Mouse (Mus musculus) erythroblast, embryonic 14.5 days (primary cell): ENCODE data around the gene Aldh16a1. TPM values are rescaled to one million over a fixed set of nuclear protein-coding genes. Genes with fewer than 3 reads are reported as not detected.
"Not testable (repeated sequence)": the region's sequence is repeated elsewhere in the genome, so short reads cannot be mapped to it uniquely, and the experiment has no call there.

Experiments
- H3K27me3 ChIP-seq: 2 replicates; pipeline ENCODE4 v1.6.1; 2012; ENCODE audit warnings: inconsistent platforms; ENCODE audit not compliant: control insufficient read depth
- H3K36me3 ChIP-seq: 2 replicates; pipeline ENCODE4 v1.6.1; 2012; ENCODE audit warnings: mild to moderate bottlenecking, inconsistent platforms; ENCODE audit not compliant: control insufficient read depth
- H3K4me1 ChIP-seq: 2 replicates; pipeline ENCODE4 v1.6.1; 2012; ENCODE audit warnings: inconsistent platforms; ENCODE audit not compliant: control insufficient read depth
- H3K4me3 ChIP-seq: replicated peaks from 2 replicates; pipeline ENCODE3; 2012; ENCODE audit warnings: moderate library complexity, mild to moderate bottlenecking, inconsistent platforms
- H3K9me3 ChIP-seq: 2 replicates; pipeline ENCODE4 v1.6.1; 2012; ENCODE audit warnings: low read length, inconsistent platforms, mixed read lengths; ENCODE audit not compliant: control insufficient read depth
- GATA1 ChIP-seq: IDR thresholded peaks from 2 replicates; pipeline ENCODE4 v1.6.1; 2012; ENCODE audit warnings: low read length, inconsistent platforms, mixed read lengths
- TAL1 ChIP-seq: IDR thresholded peaks from 3 replicates; pipeline ENCODE4 v1.6.1; 2012; ENCODE audit warnings: low read length, inconsistent platforms, mixed read lengths
- polyA plus RNA-seq: library from polyadenylated mRNA; stranded (reverse); fragments of >175 nt; gene quantifications from 2 replicates; pipeline ENCODE4 v1.2.3, GENCODE M21; 2012

Aldh16a1 gene
- polyA plus RNA-seq, 1 experiment = 16.3 TPM

DNA sequence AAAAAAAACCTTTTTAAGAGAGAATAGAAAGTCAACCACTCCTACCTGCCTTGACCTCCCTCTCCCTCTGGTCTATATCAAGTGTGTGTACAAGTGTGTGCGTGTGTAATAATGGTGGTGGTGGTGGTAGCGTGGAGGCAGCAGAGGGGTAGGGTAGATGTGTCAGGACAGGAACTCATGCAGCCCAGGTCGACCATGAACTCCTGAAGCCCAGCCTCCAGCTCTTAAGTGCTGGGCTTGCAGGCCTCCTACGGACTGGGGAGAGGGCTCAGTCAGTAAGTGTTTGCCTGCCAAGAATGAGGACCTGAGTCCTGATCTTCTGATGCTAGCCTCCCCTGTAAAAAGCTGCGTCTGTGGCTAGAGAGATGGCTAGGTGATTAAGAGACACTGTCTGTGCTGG is 49.4 kb downstream of the Aldh16a1 start:
- no peaks in the 10 kb centered on the region for H3K27me3 ChIP-seq
- no peak for TF ChIP-seq TAL1
- TF ChIP-seq GATA1 = no peak

GRCm38 (mm10) chr7:45103652-45104180 is 50.7 kb downstream of the Aldh16a1 start, which contains the start of gene Fcgrt:
Fcgrt (minus strand) TSS chr7:45103851.
- H3K4me1 ChIP-seq = no peaks in the 10 kb centered on the region; the same call in 1 of the 2 replicates
- peak within 1 kb of the TSS; percentile 17 for H3K4me3 ChIP-seq
- no peaks in the 10 kb centered on the region for H3K27me3 ChIP-seq
- H3K36me3 ChIP-seq = no peaks in the 10 kb centered on the region
- TF ChIP-seq GATA1 = no peak
- no peak for TF ChIP-seq TAL1
- H3K9me3 ChIP-seq = no peaks in the 10 kb centered on the region

More for the DNA sequence above, 49.4 kb downstream of the Aldh16a1 start:
- Histone ChIP-seq H3K4me1 (no peaks in the 10 kb centered on the region), H3K36me3 (no peaks in the 10 kb centered on the region), H3K9me3 (no peaks in the 10 kb centered on the region), H3K4me3 (no peak overlapping the region)

DNA sequence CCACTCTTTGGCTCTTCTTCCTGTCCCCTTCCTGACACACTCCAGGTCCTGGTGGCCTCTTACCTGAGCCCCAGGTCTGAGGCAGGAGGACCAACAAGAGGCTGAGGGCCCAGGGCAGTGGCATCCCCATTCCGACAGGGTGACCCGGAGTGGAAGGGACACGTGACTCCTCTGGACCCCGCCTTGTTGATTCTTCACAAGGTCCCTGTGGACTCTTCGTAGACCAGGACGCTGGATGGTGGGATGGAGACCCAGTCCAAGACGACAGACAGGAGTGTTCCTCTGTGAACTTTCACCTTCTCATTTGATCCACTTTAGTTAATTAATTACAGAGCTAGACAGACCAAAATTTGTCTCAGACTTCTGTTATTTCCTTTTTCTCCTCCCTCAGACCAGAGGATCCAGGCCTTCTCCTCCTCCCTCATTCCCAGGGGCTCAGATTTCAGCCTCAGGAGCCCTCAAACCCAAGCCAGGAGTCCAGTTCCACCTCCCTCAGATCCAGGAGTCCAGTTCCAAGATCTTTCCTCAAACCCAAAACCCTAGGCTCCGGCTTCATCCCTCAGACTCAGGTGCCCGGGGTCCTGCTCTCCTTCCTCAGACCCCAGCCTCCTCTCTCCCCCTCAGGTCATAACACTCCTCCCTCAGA is 51.3 kb downstream of the Aldh16a1 start:
- peak overlapping the region; percentile 17 for H3K4me3 ChIP-seq
- H3K9me3 ChIP-seq = no peaks in the 10 kb centered on the region
- no peak for TF ChIP-seq TAL1
- TF ChIP-seq GATA1 = no peak
- no peaks in the 10 kb centered on the region for H3K27me3 ChIP-seq
- H3K36me3 ChIP-seq = no peaks in the 10 kb centered on the region
- no peaks in the 10 kb centered on the region; the same call in 1 of the 2 replicates for H3K4me1 ChIP-seq

DNA sequence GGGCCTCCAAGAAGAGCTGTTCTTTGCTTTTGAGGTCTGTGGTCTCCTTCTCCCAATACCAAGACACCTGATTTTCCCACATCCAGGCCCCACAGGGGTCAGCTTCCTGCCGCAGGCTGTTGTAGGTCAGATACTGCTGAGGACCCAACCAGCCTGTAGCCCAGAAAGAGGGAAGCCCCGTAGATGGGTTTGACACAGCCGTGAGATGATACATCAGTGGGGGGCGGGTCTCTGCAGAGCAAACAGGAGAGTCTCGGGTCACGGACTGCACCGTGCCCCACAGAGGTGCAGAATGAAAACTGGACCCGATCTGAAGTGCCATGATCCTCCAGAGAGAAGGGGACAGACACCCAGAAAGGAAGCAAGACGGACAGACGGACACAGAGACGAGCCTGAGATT is 51.9 kb downstream of the Aldh16a1 start:
- no peaks in the 10 kb centered on the region for H3K9me3 ChIP-seq
- H3K36me3 ChIP-seq = no peaks in the 10 kb centered on the region
- H3K27me3 ChIP-seq = no peaks in the 10 kb centered on the region
- TF ChIP-seq GATA1 (no peak), TAL1 (no peak)
- H3K4me3 ChIP-seq = no peak overlapping the region
- no peaks in the 10 kb centered on the region; the same call in 1 of the 2 replicates for H3K4me1 ChIP-seq

GRCm38 (mm10) chr7:45100046-45100445 is 54.3 kb downstream of the Aldh16a1 start:
- Histone ChIP-seq H3K27me3 (no peaks in the 10 kb centered on the region), H3K9me3 (no peaks in the 10 kb centered on the region), H3K4me3 (no peak overlapping the region), H3K36me3 (no peaks in the 10 kb centered on the region), H3K4me1 (no peaks in the 10 kb centered on the region; the same call in 1 of the 2 replicates)
- no peak for TF ChIP-seq GATA1
- TF ChIP-seq TAL1 = no peak

- no peaks in the 10 kb centered on the region for H3K9me3 ChIP-seq
- H3K27me3 ChIP-seq = no peaks in the 10 kb centered on the region
- no peaks in the 10 kb centered on the region for H3K36me3 ChIP-seq
- TF ChIP-seq TAL1 = no peak
- TF ChIP-seq GATA1 = no peak
- H3K4me1 ChIP-seq = peaks cover 3% of the 10 kb centered on the region
- no peak overlapping the region for H3K4me3 ChIP-seq
Measured at GRCm38 (mm10) chr7:45098541-45099240, 55.7 kb downstream of the Aldh16a1 start.

DNA sequence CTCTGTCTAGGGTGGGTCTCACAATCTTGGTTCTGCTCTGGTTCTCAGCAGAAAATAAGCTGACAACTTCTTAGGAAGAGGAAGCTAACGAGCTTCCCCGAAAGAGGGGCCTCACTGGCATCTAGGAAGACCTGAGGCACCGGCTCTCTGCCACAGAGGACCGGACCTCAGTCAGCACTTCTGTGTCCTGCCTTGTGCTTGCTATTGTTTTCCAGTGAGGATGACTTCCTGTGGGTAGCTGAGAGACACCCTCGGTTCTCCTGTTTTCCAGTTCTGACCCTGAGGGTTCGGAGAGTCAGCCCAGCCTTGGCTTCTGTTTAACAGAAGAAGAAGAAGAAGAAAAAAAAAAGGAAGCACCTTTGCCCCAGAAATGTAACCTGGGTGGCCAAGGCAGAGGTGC is 56.9 kb downstream of the Aldh16a1 start:
- H3K4me3 ChIP-seq = no peak overlapping the region
- TF ChIP-seq TAL1 = no peak
- no peak for TF ChIP-seq GATA1
- H3K9me3 ChIP-seq = no peaks in the 10 kb centered on the region
- H3K36me3 ChIP-seq = no peaks in the 10 kb centered on the region
- peaks cover 13% of the 10 kb centered on the region for H3K4me1 ChIP-seq
- H3K27me3 ChIP-seq = peaks cover 4% of the 10 kb centered on the region; the same call in 1 of the 2 replicates

- not testable (repeated sequence) for H3K4me3 ChIP-seq, H3K36me3 ChIP-seq, H3K27me3 ChIP-seq, H3K9me3 ChIP-seq
- H3K4me1 ChIP-seq = peaks cover 26% of the 10 kb centered on the region
Measured at GRCm38 (mm10) chr7:45095965-45096364, 58.4 kb downstream of the Aldh16a1 start.

GRCm38 (mm10) chr7:45095367-45095766 is 59.0 kb downstream of the Aldh16a1 start:
- Histone ChIP-seq H3K4me1 (peaks cover 32% of the 10 kb centered on the region), H3K36me3 (no peaks in the 10 kb centered on the region), H3K9me3 (no peaks in the 10 kb centered on the region), H3K4me3 (no peak overlapping the region), H3K27me3 (peaks cover 4% of the 10 kb centered on the region; the same call in 1 of the 2 replicates)
- TF ChIP-seq GATA1 = no peak
- no peak for TF ChIP-seq TAL1
